Mouse (Mus musculus): ENCODE measurements around the gene Dlg2.

The Dlg2 gene

GRCm38 (mm10) chr7:90539481-90540402 lies 63.3 kb downstream of the Dlg2 start:
- peak; percentile 45 for DNase-seq (ENCODE audit: low read depth, low spot score)

- peak; percentile 40 for DNase-seq (ENCODE audit: low read depth, low spot score)
Measured at GRCm38 (mm10) chr7:90540811-90541323, 64.4 kb downstream of the Dlg2 start.

GRCm38 (mm10) chr7:90553399-90553798 lies 76.9 kb downstream of the Dlg2 start:
- DNase-seq (ENCODE audit: low read depth, low spot score) = no peak

- peak; percentile 26 for DNase-seq (ENCODE audit: low read depth, low spot score)
Measured at GRCm38 (mm10) chr7:90554421-90554820, 77.9 kb downstream of the Dlg2 start.

GRCm38 (mm10) chr7:90569130-90569529 lies 92.7 kb downstream of the Dlg2 start:
- DNase-seq (ENCODE audit: low read depth, low spot score) = peak; percentile 26

GRCm38 (mm10) chr7:90587795-90588194 lies 111.3 kb downstream of the Dlg2 start:
- no peak for DNase-seq (ENCODE audit: low read depth, low spot score)

GRCm38 (mm10) chr7:90588318-90588717 lies 111.8 kb downstream of the Dlg2 start:
- DNase-seq (ENCODE audit: low read depth, low spot score) = no peak

GRCm38 (mm10) chr7:90609764-90610163 lies 133.3 kb downstream of the Dlg2 start:
- no peak for DNase-seq (ENCODE audit: low read depth, low spot score)

- DNase-seq (ENCODE audit: low read depth, low spot score) = no peak
Measured at GRCm38 (mm10) chr7:90630546-90630945, 154.1 kb downstream of the Dlg2 start.

- DNase-seq (ENCODE audit: low read depth, low spot score) = no peak
Measured at GRCm38 (mm10) chr7:90649512-90649911, 173.0 kb downstream of the Dlg2 start.

- no peak for DNase-seq (ENCODE audit: low read depth, low spot score)
Measured at GRCm38 (mm10) chr7:90651128-90651527, 174.7 kb downstream of the Dlg2 start.

- no peak for DNase-seq (ENCODE audit: low read depth, low spot score)
Measured at GRCm38 (mm10) chr7:90651611-90652010, 175.1 kb downstream of the Dlg2 start.

- no peak for DNase-seq (ENCODE audit: low read depth, low spot score)
Measured at GRCm38 (mm10) chr7:90658593-90658992, 182.1 kb downstream of the Dlg2 start.

- DNase-seq (ENCODE audit: low read depth, low spot score) = no peak
Measured at GRCm38 (mm10) chr7:90694050-90694449, 217.6 kb downstream of the Dlg2 start.

- no peak for DNase-seq (ENCODE audit: low read depth, low spot score)
Measured at GRCm38 (mm10) chr7:90696181-90696950, 219.9 kb downstream of the Dlg2 start.

GRCm38 (mm10) chr7:90703163-90703852 lies 226.8 kb downstream of the Dlg2 start:
- no peak for DNase-seq (ENCODE audit: low read depth, low spot score)

GRCm38 (mm10) chr7:90703951-90704350 lies 227.5 kb downstream of the Dlg2 start:
- no peak for DNase-seq (ENCODE audit: low read depth, low spot score)

GRCm38 (mm10) chr7:90734086-90734485 lies 257.6 kb downstream of the Dlg2 start:
- peak; percentile 30 for DNase-seq (ENCODE audit: low read depth, low spot score)

GRCm38 (mm10) chr7:90736369-90736768 lies 259.9 kb downstream of the Dlg2 start:
- no peak for DNase-seq (ENCODE audit: low read depth, low spot score)

GRCm38 (mm10) chr7:90748636-90749035 lies 272.2 kb downstream of the Dlg2 start:
- DNase-seq (ENCODE audit: low read depth, low spot score) = no peak

- no peak for DNase-seq (ENCODE audit: low read depth, low spot score)
Measured at GRCm38 (mm10) chr7:90787945-90788344, 311.5 kb downstream of the Dlg2 start.

GRCm38 (mm10) chr7:90791522-90791921 lies 315.1 kb downstream of the Dlg2 start:
- DNase-seq (ENCODE audit: low read depth, low spot score) = no peak

Measured in ZHBTc4 (cell line).